Mouse (Mus musculus) thymus, adult 2 months (tissue): ENCODE results near the gene Mrs2.

Experiments
- CTCF ChIP-seq: fragments of 200-500 bp; IDR thresholded peaks from 2 replicates; pipeline ENCODE4 v1.5.1; 2012; ENCODE audit warnings: mild to moderate bottlenecking, control low read depth, low read length, moderate library complexity, borderline replicate concordance; ENCODE audit not compliant: control insufficient read depth, poor library complexity, insufficient read depth; ENCODE audit errors: extremely low read depth
- POLR2A ChIP-seq: fragments of 200-500 bp; IDR thresholded peaks from 2 replicates; pipeline ENCODE4 v1.6.1; 2012; ENCODE audit warnings: mild to moderate bottlenecking, low read length, control low read depth, moderate library complexity; ENCODE audit not compliant: control insufficient read depth, poor library complexity, insufficient read depth; ENCODE audit errors: extremely low read depth

DNA sequence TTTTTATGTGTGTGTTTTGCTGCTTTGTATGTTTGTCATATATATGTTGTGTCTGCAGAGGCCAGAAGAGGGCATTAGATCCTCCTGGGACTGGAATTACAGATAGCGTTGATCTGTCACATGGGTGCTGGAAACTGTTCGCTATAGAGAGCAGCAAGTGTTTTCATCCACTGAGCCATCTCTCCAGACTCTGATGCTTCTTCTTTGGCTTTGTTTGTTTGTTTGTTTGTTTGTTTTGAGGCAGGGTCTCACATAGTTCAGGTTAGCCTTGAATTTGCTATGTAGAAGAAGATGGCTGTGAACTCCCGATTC lies 6.9 kb upstream of the Mrs2 start:
- no peak for TF ChIP-seq POLR2A
- TF ChIP-seq CTCF = no peak
